Mouse (Mus musculus) CH12.LX (cell line): Measurements from ENCODE around the gene Slain1. TPM values are rescaled to one million over a fixed set of nuclear protein-coding genes. Genes with fewer than 3 reads are reported as not detected.

ENCODE experiments used
- DNase-seq: peaks from one replicate; pipeline ENCODE4 v3.0.0-alpha.2; 2013; ENCODE audit errors: extremely low read depth
- H3K27ac ChIP-seq: 2 replicates; pipeline ENCODE4 v1.5.1; 2012; ENCODE audit warnings: low read depth, mild to moderate bottlenecking, control low read depth, moderate library complexity; ENCODE audit not compliant: insufficient read depth
- H3K27me3 ChIP-seq: replicated peaks from 2 replicates; pipeline ENCODE3; 2012; ENCODE audit warnings: inconsistent platforms
- H3K36me3 ChIP-seq, 2 experiments: replicated peaks in 1 of 2; 2 replicates each; pipeline versions ENCODE3 to v1.6.1; 2012; ENCODE audit warnings: inconsistent platforms in 1 of 2, low read length in 1 of 2, mild to moderate bottlenecking in 1 of 2, mixed read lengths in 1 of 2, moderate library complexity in 1 of 2; ENCODE audit not compliant: control insufficient read depth in 1 of 2, insufficient read depth in 1 of 2
- H3K4me1 ChIP-seq, 2 experiments: 2 replicates each; pipeline ENCODE4 v1.6.1; 2012; ENCODE audit warnings: inconsistent platforms in 1 of 2, moderate library complexity in 1 of 2; ENCODE audit not compliant: insufficient read depth in 2 of 2, control insufficient read depth in 1 of 2
- H3K4me2 ChIP-seq: 2 replicates; pipeline ENCODE4 v1.6.1; 2012; ENCODE audit warnings: low read depth, mild to moderate bottlenecking, control low read depth; ENCODE audit not compliant: poor library complexity, insufficient read depth, severe bottlenecking
- H3K4me3 ChIP-seq, 3 experiments: fragments of 150-350 bp in 1 of 3; sonication (generic) in 1 of 3; replicated peaks in 1 of 3; 2 replicates each; pipeline versions ENCODE3 to v1.5.1; 2011 to 2012; ENCODE audit warnings: low read depth in 2 of 3, low read length in 2 of 3, mild to moderate bottlenecking in 2 of 3, moderate library complexity in 2 of 3, control low read depth in 1 of 3, improper control_type of control experiment in 1 of 3, inconsistent platforms in 1 of 3, mixed read lengths in 1 of 3; ENCODE audit not compliant: poor library complexity in 1 of 3
- H3K79me2 ChIP-seq: replicated peaks from 2 replicates; pipeline ENCODE4 v1.6.1; 2012; ENCODE audit warnings: mild to moderate bottlenecking, moderate library complexity; ENCODE audit not compliant: control insufficient read depth, poor library complexity, insufficient read depth, severe bottlenecking; ENCODE audit errors: extremely low read depth
- H3K9ac ChIP-seq: 2 replicates; pipeline ENCODE4 v1.6.1; 2012; ENCODE audit warnings: low read depth, mild to moderate bottlenecking, control low read depth, moderate library complexity; ENCODE audit not compliant: insufficient read depth
- H3K9me3 ChIP-seq: replicated peaks from 2 replicates; pipeline ENCODE3; 2012; ENCODE audit warnings: low read length, inconsistent platforms, mixed read lengths
- CHD2 ChIP-seq: IDR thresholded peaks from 2 replicates; pipeline ENCODE4 v1.6.1; 2011; ENCODE audit warnings: low read length, improper control_type of control experiment
- E2F4 ChIP-seq: IDR thresholded peaks from 2 replicates; pipeline ENCODE4 v1.6.1; 2011; ENCODE audit warnings: low read depth, low read length, improper control_type of control experiment; ENCODE audit not compliant: insufficient replicate concordance
- HCFC1 ChIP-seq: IDR thresholded peaks from 2 replicates; pipeline ENCODE4 v1.6.1; 2012; ENCODE audit warnings: low read depth, mild to moderate bottlenecking, inconsistent platforms, low read length, improper control_type of control experiment
- IRF4 ChIP-seq: IDR thresholded peaks from 2 replicates; pipeline ENCODE4 v1.6.1; 2014; ENCODE audit warnings: low read depth, mild to moderate bottlenecking, inconsistent platforms, low read length, improper control_type of control experiment
- JUND ChIP-seq: conservative IDR thresholded peaks from 2 replicates; pipeline ENCODE4 v1.6.1; 2011; ENCODE audit warnings: low read depth, low read length, improper control_type of control experiment
- KAT2A ChIP-seq: IDR thresholded peaks from 2 replicates; pipeline ENCODE4 v1.6.1; 2012; ENCODE audit warnings: low read length, improper control_type of control experiment, inconsistent platforms; ENCODE audit not compliant: insufficient replicate concordance
- MAZ ChIP-seq: IDR thresholded peaks from 2 replicates; pipeline ENCODE4 v1.6.1; 2012; ENCODE audit warnings: low read depth, mild to moderate bottlenecking, inconsistent platforms, low read length, improper control_type of control experiment, moderate library complexity
- MEF2A ChIP-seq: IDR thresholded peaks from 2 replicates; pipeline ENCODE4 v1.6.1; 2014; ENCODE audit warnings: low read depth, mild to moderate bottlenecking, inconsistent platforms, low read length, improper control_type of control experiment, borderline replicate concordance
- NRF1 ChIP-seq: IDR thresholded peaks from 2 replicates; pipeline ENCODE4 v1.6.1; 2014; ENCODE audit warnings: low read depth, mild to moderate bottlenecking, inconsistent platforms, low read length, improper control_type of control experiment, moderate library complexity
- POLR2AphosphoS2 ChIP-seq: IDR thresholded peaks from 2 replicates; pipeline ENCODE4 v1.6.1; 2011; ENCODE audit warnings: low read depth, low read length, improper control_type of control experiment
- SMC3 ChIP-seq: IDR thresholded peaks from 2 replicates; pipeline ENCODE4 v1.6.1; 2011; ENCODE audit warnings: low read depth, low read length, improper control_type of control experiment
- TBP ChIP-seq: conservative IDR thresholded peaks from 2 replicates; pipeline ENCODE4 v1.6.1; 2011; ENCODE audit warnings: low read depth, low read length, improper control_type of control experiment
- USF1 ChIP-seq: IDR thresholded peaks from 2 replicates; pipeline ENCODE4 v1.6.1; 2014; ENCODE audit warnings: low read depth, mild to moderate bottlenecking, inconsistent platforms, low read length, improper control_type of control experiment
- USF2 ChIP-seq: conservative IDR thresholded peaks from 2 replicates; pipeline ENCODE4 v1.6.1; 2011; ENCODE audit warnings: low read depth, low read length, improper control_type of control experiment
- ZKSCAN1 ChIP-seq: IDR thresholded peaks from 2 replicates; pipeline ENCODE4 v1.6.1; 2012; ENCODE audit warnings: low read depth, inconsistent platforms, low read length, improper control_type of control experiment, borderline replicate concordance
- ZNF384 ChIP-seq: IDR thresholded peaks from 2 replicates; pipeline ENCODE4 v1.6.1; 2012; ENCODE audit warnings: low read depth, low read length, improper control_type of control experiment, inconsistent platforms
- dilution Hi-C: fragments of 300-500 bp; cut with MboI; formaldehyde crosslinking; loops from 2 replicates; pipeline ENCODE4 v1.14.3; 2020; ENCODE audit warnings: low sequenced_read_pairs; ENCODE audit not compliant: extremely low pct_unique_long_range_greater_than_20kb, extremely low pct_ligation_motif_present
- in situ Hi-C: fragments of 300-500 bp; cut with MboI; formaldehyde crosslinking; loops from 3 replicates; pipeline ENCODE4 v1.14.3; 2019; ENCODE audit warnings: low sequenced_read_pairs, low pct_ligation_motif_present, low pct_unique_long_range_greater_than_20kb, mixed read lengths
- polyA plus RNA-seq: library from polyadenylated mRNA; unstranded; fragments of >175 nt; gene quantifications from 2 replicates; pipeline ENCODE4 v1.2.1, GENCODE M21; 2012; ENCODE audit warnings: low read depth; ENCODE audit not compliant: insufficient read length
- total RNA-seq, 2 experiments: library from RNA; depleted of rRNA; stranded (reverse); fragments of 300-350 nt in 1 of 2; fragments of >200 nt in 1 of 2; gene quantifications; 2 replicates each; pipeline ENCODE4 v1.2.3; 2012 to 2014

Gene Slain1
- total and polyA plus RNA-seq, 3 experiments: 13.1 to 15.9 (median 13.6) TPM

- H3K79me2 ChIP-seq: peaks cover 19% of the 10 kb centered on the region
- TF ChIP-seq USF1: no peak
- TF ChIP-seq POLR2AphosphoS2: no peak
- TF ChIP-seq ZKSCAN1: no peak
- no peak for TF ChIP-seq NRF1
- TF ChIP-seq ZNF384: no peak
- no peak for TF ChIP-seq MEF2A
- TF ChIP-seq CHD2: no peak
- no peak for TF ChIP-seq USF2
- TF ChIP-seq HCFC1: no peak
- no peak for TF ChIP-seq IRF4
- no peak for TF ChIP-seq MAZ
- no peak for TF ChIP-seq TBP
- TF ChIP-seq E2F4: no peak
- TF ChIP-seq JUND: no peak
- peaks cover 10 to 26% of the 10 kb centered on the region in 2 experiments for H3K36me3 ChIP-seq
- no peak overlapping the region for H3K9ac ChIP-seq
- dilution Hi-C loops (no loop called here), in situ Hi-C loops (no loop called here)
- no peaks in the 10 kb centered on the region for H3K9me3 ChIP-seq
- H3K4me2 ChIP-seq: no peak overlapping the region
- no peaks in the 10 kb centered on the region for H3K27me3 ChIP-seq
- H3K4me3 ChIP-seq: no peak overlapping the region
- no peak for DNase-seq
- peaks cover 2 to 24% of the 10 kb centered on the region in 2 experiments; a peak in 3 of 4 replicates for H3K4me1 ChIP-seq
- no peak overlapping the region for H3K27ac ChIP-seq
These were observed 7.8 kb downstream of the Slain1 start for GRCm38 (mm10) chr14:103657876-103658275.

- Histone ChIP-seq H3K4me3 (no peak overlapping the region), H3K36me3 (peaks cover 7 to 28% of the 10 kb centered on the region in 2 experiments), H3K9ac (no peak overlapping the region), H3K27ac (no peak overlapping the region), H3K4me2 (no peak overlapping the region), H3K27me3 (no peaks in the 10 kb centered on the region), H3K79me2 (no peaks in the 10 kb centered on the region; the same call in 1 of the 2 replicates), H3K4me1 (peaks cover 24 to 33% of the 10 kb centered on the region in 2 experiments), H3K9me3 (no peaks in the 10 kb centered on the region)
- TF ChIP-seq SMC3 (peak; percentile 3; the same call in 1 of the 2 replicates), KAT2A (no peak)
- in situ Hi-C loops: no loop called here
- dilution Hi-C loops: no loop called here
- no peak for DNase-seq
These were observed 13.0 kb downstream of the Slain1 start for GRCm38 (mm10) chr14:103663026-103663425.
